Mouse (Mus musculus): ENCODE measurements around the gene 4930555G01Rik.
"Not testable (repeated sequence)": the region's sequence is repeated elsewhere in the genome, so short reads cannot be mapped to it uniquely, and the experiment has no call there.

4930555G01Rik gene

GRCm38 (mm10) chr14:5050329-5050728 lies at the start of gene 4930555G01Rik:
4930555G01Rik (plus strand) TSS chr14:5050629.
- DNase-seq (ENCODE audit: low read depth), result not testable (repeated sequence)

- not testable (repeated sequence) for DNase-seq (ENCODE audit: low read depth)
These were observed 34.8 kb upstream of the 4930555G01Rik start, which contains the start of gene Gm3298 for GRCm38 (mm10) chr14:5015591-5015990. Gm3298 (plus strand) TSS chr14:5015891.

GRCm38 (mm10) chr14:5070611-5071490 lies 20.4 kb downstream of the 4930555G01Rik start, which contains the start of gene Gm8281:
Gm8281 (plus strand) TSS chr14:5071040.
- DNase-seq (ENCODE audit: low read depth), result not testable (repeated sequence)

Data from 416B (cell line).